Mouse (Mus musculus): ENCODE measurements around the gene Zyx.

DNA sequence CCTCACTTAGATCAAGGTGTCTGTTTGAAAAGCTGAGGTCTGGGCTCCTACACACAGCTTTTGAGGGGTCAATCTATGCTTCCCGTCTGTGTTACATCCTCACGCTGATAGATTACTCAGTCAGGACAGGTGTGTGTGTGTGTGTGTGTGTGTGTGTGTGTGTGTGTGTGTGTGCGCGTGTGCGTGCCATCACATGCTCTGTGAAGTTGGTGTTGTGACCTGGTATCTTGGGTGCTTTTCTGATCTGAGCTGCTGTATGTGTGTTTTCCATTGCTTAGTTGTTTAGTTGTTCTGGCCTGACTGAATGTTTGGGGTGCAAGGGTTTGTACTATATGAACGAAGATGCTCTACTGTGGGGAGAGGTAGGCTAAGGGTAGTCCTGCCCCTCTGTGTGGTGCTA lies 5.9 kb downstream of the Zyx start:
- no peak for TF ChIP-seq CTCF (IDR thresholded peaks at IDR 0.05; ENCODE audit: low read depth)
- no peak for TF ChIP-seq EP300 (IDR thresholded peaks at IDR 0.05; ENCODE audit: low read depth)
